Comparison of ENCODE assay signal across 8 mouse cellular contexts in the genomic region with DNA sequence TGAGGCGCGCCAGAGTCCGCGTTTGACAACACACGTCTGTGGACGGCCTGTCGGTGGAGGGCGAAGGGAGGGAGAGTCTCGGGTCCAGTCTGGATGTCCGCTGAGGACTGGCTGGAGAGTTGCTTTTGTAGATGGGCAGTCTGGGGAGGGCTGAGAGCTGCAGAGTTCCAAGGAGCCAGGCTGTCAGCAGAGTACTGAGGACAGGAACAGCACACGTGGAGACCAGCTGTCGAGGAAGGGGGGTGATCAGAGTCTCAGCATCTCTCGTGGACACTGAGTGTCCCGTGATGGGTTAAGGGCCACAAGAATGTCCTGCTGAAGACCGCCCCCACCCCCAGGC. TPM values are rescaled to one million over a fixed set of nuclear protein-coding genes. Genes with fewer than 3 reads are reported as not detected.
DNase-seq lines count a peak whose midpoint lies in the region; ATAC-seq lines count a peak whose summit lies in the region.

No protein-coding gene starts in this region.

- H3K27me3 ChIP-seq in lung, embryonic 15.5 days: no peaks in the 10 kb centered on the region
- H3K27me3 ChIP-seq in limb, embryonic 12.5 days: no peaks in the 10 kb centered on the region
- no peaks in the 10 kb centered on the region for H3K27me3 ChIP-seq in neural tube, embryonic 15.5 days (replicated peaks)

- WGBS in lung, embryonic 15.5 days: 1% methylated on average over 15 of the region's 15 CpGs
- WGBS in limb, embryonic 12.5 days: under 1% methylated on average over 15 of the region's 15 CpGs
- WGBS in neural tube, embryonic 15.5 days: 2% methylated on average over 15 of the region's 15 CpGs

- peaks cover 23% of the 10 kb centered on the region for H3K4me1 ChIP-seq in lung, embryonic 15.5 days
- peaks cover 21% of the 10 kb centered on the region for H3K4me1 ChIP-seq in limb, embryonic 12.5 days (replicated peaks)
- peaks cover 28% of the 10 kb centered on the region for H3K4me1 ChIP-seq in neural tube, embryonic 15.5 days

- peak overlapping the region; percentile 65 for H3K4me3 ChIP-seq in lung, embryonic 15.5 days
- H3K4me3 ChIP-seq in limb, embryonic 12.5 days (replicated peaks): peak overlapping the region; percentile 72
- peak overlapping the region; percentile 79 for H3K4me3 ChIP-seq in neural tube, embryonic 15.5 days (replicated peaks)

- ATAC-seq in lung, embryonic 15.5 days (ENCODE audit: borderline replicate concordance, extremely low read depth, low FRiP score, low TSS enrichment): no peak; the same call in 1 of the 2 replicates
- ATAC-seq in erythroblast, adult 5-6 weeks (replicated peaks; ENCODE audit: low FRiP score, poor library complexity, severe bottlenecking): peak; percentile 12
- ATAC-seq in limb, embryonic 12.5 days (ENCODE audit: insufficient number of reproducible peaks, insufficient read depth, low FRiP score, low TSS enrichment, low read depth): peak; percentile 27
- ATAC-seq in neural tube, embryonic 15.5 days (ENCODE audit: low FRiP score): peak; percentile 71

- H3K27ac ChIP-seq in lung, embryonic 15.5 days: peak overlapping the region; percentile 59
- H3K27ac ChIP-seq in limb, embryonic 12.5 days: peak overlapping the region; percentile 82
- H3K27ac ChIP-seq in neural tube, embryonic 15.5 days (replicated peaks): peak overlapping the region; percentile 80

- no peak for DNase-seq in lung, postnatal 25 days (ENCODE audit: low spot score)
- no peak for DNase-seq in cerebellum, adult 9-11 months
- no peak for DNase-seq in left cerebral cortex, postnatal 36 days (ENCODE audit: low spot score in 2 of 2)
- no peak for DNase-seq in adrenal gland, postnatal 4 days (ENCODE audit: low spot score in 2 of 2)

- H3K4me2 ChIP-seq in lung, embryonic 15.5 days: peak overlapping the region; percentile 70
- H3K4me2 ChIP-seq in limb, embryonic 12.5 days: peak overlapping the region; percentile 78
- H3K4me2 ChIP-seq in neural tube, embryonic 15.5 days: peak overlapping the region; percentile 84

- H3K9me3 ChIP-seq in lung, embryonic 15.5 days: no peaks in the 10 kb centered on the region
- no peaks in the 10 kb centered on the region for H3K9me3 ChIP-seq in limb, embryonic 12.5 days
- H3K9me3 ChIP-seq in neural tube, embryonic 15.5 days (replicated peaks): no peaks in the 10 kb centered on the region

- intact Hi-C loops in left cerebral cortex, postnatal 36 days (cut with DNase I): loop anchor here (5.0 to 10.0 kb wide), 3 partner anchors 120 to 222 kb away; partner anchors contain the start of genes Pask and Ppp1r7

- peaks cover 13% of the 10 kb centered on the region for H3K36me3 ChIP-seq in lung, embryonic 15.5 days
- H3K36me3 ChIP-seq in limb, embryonic 12.5 days: peaks cover 12% of the 10 kb centered on the region
- H3K36me3 ChIP-seq in neural tube, embryonic 15.5 days: peaks cover 9% of the 10 kb centered on the region

- peak overlapping the region; percentile 60 for H3K9ac ChIP-seq in lung, embryonic 15.5 days
- peak overlapping the region; percentile 84 for H3K9ac ChIP-seq in limb, embryonic 12.5 days (replicated peaks)
- H3K9ac ChIP-seq in neural tube, embryonic 15.5 days (replicated peaks): peak overlapping the region; percentile 68

RNA-seq across cellular contexts. Expression of gene Farp2, which starts 0.4 kb away (rescaled TPM):
- polyA plus RNA-seq in lung, embryonic 15.5 days (2015; fragmentation: Nextera tagmentation; extraction: Ambion mirVana): 6.1 and 6.3 TPM in 2 replicates
- not detected in 2 replicates for total RNA-seq in erythroblast, adult 5-6 weeks (2015; ENCODE audit: low replicate concordance)
- 0.09 and 0.14 TPM in 2 replicates for total RNA-seq in erythroblast, adult 5-6 weeks (2017; ENCODE audit: low replicate concordance)
- polyA plus RNA-seq in limb, embryonic 12.5 days (2016; fragmentation: Nextera tagmentation; extraction: Ambion mirVana): 5.9 and 8.3 TPM in 2 replicates
- 4.9 and 5.3 TPM in 2 replicates for polyA plus RNA-seq in neural tube, embryonic 15.5 days (2015; fragmentation: Nextera tagmentation; extraction: Ambion mirVana)
- total RNA-seq in left cerebral cortex, postnatal 36 days (2021): 10 to 100 TPM; 11.5 to 12.1 TPM
- total RNA-seq in adrenal gland, postnatal 4 days (2021): 10 to 100 TPM; 19.3 to 22.9 TPM

RNA-seq across cellular contexts. Expression of gene Hdlbp, which starts 33.7 kb away (rescaled TPM):
- 158 and 159 TPM in 2 replicates for polyA plus RNA-seq in lung, embryonic 15.5 days (2015; fragmentation: Nextera tagmentation; extraction: Ambion mirVana)
- total RNA-seq in erythroblast, adult 5-6 weeks (2015; ENCODE audit: low replicate concordance): 38.5 and 57.5 TPM in 2 replicates
- total RNA-seq in erythroblast, adult 5-6 weeks (2017; ENCODE audit: low replicate concordance): 37.7 and 44.2 TPM in 2 replicates
- 135 and 140 TPM in 2 replicates for polyA plus RNA-seq in limb, embryonic 12.5 days (2016; fragmentation: Nextera tagmentation; extraction: Ambion mirVana)
- polyA plus RNA-seq in neural tube, embryonic 15.5 days (2015; fragmentation: Nextera tagmentation; extraction: Ambion mirVana): 70.8 and 85.2 TPM in 2 replicates
- 100 to 1,000 TPM; 166 to 169 TPM for total RNA-seq in left cerebral cortex, postnatal 36 days (2021)
- total RNA-seq in adrenal gland, postnatal 4 days (2021): 100 to 1,000 TPM; 306 to 308 TPM

Comparison
In these comparisons a context has a peak if more than half of its experiments do, and no peak if none do; other contexts are left out.
1. RNA of gene Farp2, which starts 0.4 kb away (total RNA-seq): 19.3 to 22.9 TPM in adrenal gland, postnatal 4 days and 11.5 to 12.1 TPM in left cerebral cortex, postnatal 36 days; 0.09 to 0.14 TPM in erythroblast, adult 5-6 weeks; every median in the first group is over 10 times any median in the second.
2. Peak in every context shown above with its lines, with median percentiles within 50 percentile points of each other: H3K27ac ChIP-seq, H3K4me2 ChIP-seq, H3K4me3 ChIP-seq and H3K9ac ChIP-seq.